Mouse (Mus musculus): Measurements from ENCODE around the gene Rnf208. TPM values are rescaled to one million over a fixed set of nuclear protein-coding genes. Genes with fewer than 3 reads are reported as not detected.
A peak's percentile ranks its signal among the peaks of the same experiment; 100 is the strongest.
"Not testable (repeated sequence)": the region's sequence is repeated elsewhere in the genome, so short reads cannot be mapped to it uniquely, and the experiment has no call there.

The Rnf208 gene
- polyA plus RNA-seq, 1 experiment from 2014 or later: 43.1 TPM

DNA sequence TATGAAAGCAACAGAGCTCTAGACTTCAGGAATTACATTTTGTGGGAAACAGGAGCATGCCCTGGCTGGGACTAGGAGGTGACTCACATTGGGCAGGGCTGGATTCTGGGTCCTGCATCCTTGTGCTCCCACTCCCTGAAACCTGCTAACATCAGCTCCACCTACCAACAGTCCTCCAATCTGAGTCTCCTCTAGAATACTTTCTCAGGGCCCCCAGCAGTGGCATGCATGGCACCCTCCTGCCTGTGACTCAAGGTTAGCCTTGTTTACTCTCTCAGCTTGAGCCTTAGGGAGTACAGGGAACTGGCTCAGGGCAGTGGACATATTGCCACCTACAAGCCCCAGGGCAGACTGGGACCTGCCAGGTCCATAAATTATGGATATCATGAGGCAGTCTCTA, 3.9 kb upstream of the Rnf208 start:
- peaks cover 26% of the 10 kb centered on the region for H3K4me1 ChIP-seq
- no peak overlapping the region for H3K4me3 ChIP-seq
- H3K9ac ChIP-seq: no peak overlapping the region
- no peak overlapping the region for H3K4me2 ChIP-seq
- H3K27me3 ChIP-seq: peaks cover 24% of the 10 kb centered on the region
- H3K9me3 ChIP-seq (replicated peaks): no peaks in the 10 kb centered on the region
- ATAC-seq: no peak
- no peaks in the 10 kb centered on the region for H3K36me3 ChIP-seq (ENCODE audit: poor library complexity, severe bottlenecking)
- H3K27ac ChIP-seq: no peak overlapping the region

DNA sequence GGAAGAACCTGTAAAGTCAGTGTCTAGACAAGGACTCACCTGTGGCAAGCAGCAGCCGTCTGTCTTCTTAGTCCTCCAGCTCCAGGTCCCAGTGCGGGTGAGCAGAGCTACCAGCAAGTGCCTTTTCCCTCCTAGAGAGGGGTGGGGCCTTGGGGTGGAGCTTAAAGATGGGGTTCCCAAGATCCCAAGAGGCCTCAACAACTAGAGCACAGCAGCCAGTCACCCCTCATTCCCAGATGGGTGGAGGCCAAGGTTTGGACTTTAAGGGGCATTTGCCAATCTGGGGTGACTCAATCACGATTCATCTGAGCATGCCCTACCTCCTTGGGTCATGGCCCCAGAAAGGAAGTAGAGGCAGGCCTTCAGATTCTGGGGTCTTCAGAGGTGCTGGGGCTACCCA, 2.3 kb upstream of the Rnf208 start:
- peaks cover 20% of the 10 kb centered on the region; the same call in 1 of the 2 replicates for H3K27me3 ChIP-seq
- ATAC-seq: no peak
- no peaks in the 10 kb centered on the region for H3K36me3 ChIP-seq (ENCODE audit: poor library complexity, severe bottlenecking)
- no peak overlapping the region for H3K4me3 ChIP-seq
- no peak overlapping the region for H3K9ac ChIP-seq
- WGBS: 90% methylated on average over 3 of the region's 3 CpGs
- no peaks in the 10 kb centered on the region for H3K9me3 ChIP-seq (replicated peaks)
- H3K4me1 ChIP-seq: peaks cover 26% of the 10 kb centered on the region
- no peak overlapping the region for H3K27ac ChIP-seq
- H3K4me2 ChIP-seq: no peak overlapping the region

DNA sequence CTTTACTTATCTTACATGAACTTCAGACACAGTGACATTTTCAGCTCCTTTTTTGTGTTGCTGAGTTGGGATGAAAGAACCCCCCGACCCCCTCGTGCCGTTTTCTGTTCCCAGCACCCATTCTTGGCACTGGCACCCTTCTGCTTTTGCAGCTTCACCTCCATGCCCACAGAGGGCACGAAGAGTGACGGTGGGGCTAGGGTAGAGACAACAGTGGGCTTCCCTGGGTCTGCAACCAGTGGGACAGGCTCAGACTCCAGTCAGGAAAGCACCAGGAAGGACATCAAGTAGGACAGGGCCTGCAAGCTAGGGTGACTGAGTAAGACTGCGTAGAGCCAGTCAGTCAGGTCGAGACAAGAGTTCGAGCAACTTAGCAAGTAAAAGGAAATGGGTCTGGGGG, 1.7 kb upstream of the Rnf208 start:
- 47% methylated on average over 8 of the region's 8 CpGs for WGBS
- Histone ChIP-seq H3K36me3 (ENCODE audit: poor library complexity, severe bottlenecking) (peaks cover 5% of the 10 kb centered on the region; the same call in 1 of the 2 replicates), H3K4me2 (peak overlapping the region; percentile 92), H3K27me3 (peaks cover 20% of the 10 kb centered on the region; the same call in 1 of the 2 replicates), H3K27ac (no peak overlapping the region), H3K4me3 (peak overlapping the region; percentile 66; the same call in 1 of the 2 replicates), H3K9me3 (replicated peaks) (no peaks in the 10 kb centered on the region), H3K4me1 (peaks cover 26% of the 10 kb centered on the region), H3K9ac (peak overlapping the region; percentile 45; the same call in 1 of the 2 replicates)
- ATAC-seq: no peak; the same call in 1 of the 2 replicates

DNA sequence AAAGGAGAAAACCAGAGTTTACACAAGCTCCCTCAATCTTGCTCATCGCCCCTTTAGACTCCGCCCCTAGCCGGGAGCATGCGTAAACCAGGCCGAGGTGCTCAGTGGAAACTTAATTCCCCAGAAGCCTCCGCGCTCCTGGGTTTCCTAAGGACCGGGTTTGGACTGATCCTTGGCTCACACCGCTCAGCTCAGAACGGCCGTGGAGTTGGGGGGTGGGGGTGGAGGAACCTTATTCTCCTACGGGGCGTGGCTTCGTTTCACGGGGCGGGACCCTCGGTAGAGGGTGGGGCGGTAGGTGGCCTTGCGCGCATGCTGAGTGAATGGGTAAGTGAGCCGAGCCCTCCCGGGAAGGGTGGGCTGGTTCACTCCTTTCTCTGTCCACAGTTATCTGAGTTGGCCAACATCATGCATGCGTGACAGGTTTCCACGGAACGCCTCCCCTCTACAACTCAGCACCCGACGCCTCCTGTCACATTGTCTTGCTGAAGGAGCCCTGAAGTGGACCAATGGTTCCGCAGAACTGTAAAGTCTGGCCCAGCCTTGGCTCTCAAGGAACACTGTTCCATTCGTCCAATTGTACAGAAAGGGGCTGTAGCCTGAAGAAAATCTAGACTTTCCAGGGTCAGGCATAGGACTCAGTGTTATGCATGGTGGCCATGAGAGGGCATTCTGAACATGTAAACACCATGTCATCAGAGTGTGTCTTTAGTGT, 1.2 kb upstream of the Rnf208 start:
- H3K4me1 ChIP-seq: peaks cover 26% of the 10 kb centered on the region
- H3K4me3 ChIP-seq: peak overlapping the region; percentile 66
- peaks cover 20% of the 10 kb centered on the region; the same call in 1 of the 2 replicates for H3K27me3 ChIP-seq
- H3K36me3 ChIP-seq (ENCODE audit: poor library complexity, severe bottlenecking): peaks cover 11% of the 10 kb centered on the region
- peak overlapping the region; percentile 45 for H3K9ac ChIP-seq
- peak; percentile 84 for ATAC-seq
- H3K4me2 ChIP-seq: peak overlapping the region; percentile 92
- no peaks in the 10 kb centered on the region for H3K9me3 ChIP-seq (replicated peaks)
- peak overlapping the region; percentile 27; the same call in 1 of the 2 replicates for H3K27ac ChIP-seq
- WGBS: 1% methylated on average over 29 of the region's 29 CpGs

DNA sequence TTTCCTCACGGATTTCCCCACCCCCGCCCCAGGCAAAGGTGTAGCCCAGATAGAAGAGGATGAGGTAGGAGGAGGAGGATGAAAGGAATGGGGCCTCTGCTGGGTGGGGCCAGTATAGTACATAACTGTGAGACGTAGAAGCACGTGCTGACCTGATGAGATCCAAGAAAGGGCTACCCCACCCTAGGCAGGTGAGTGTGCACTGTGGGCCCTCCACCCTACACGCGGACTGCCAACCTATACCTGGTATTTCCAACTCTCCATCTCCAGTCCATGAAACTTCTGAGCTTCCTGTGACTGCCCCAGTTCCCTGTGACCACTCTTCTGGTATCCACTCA, 648 bp upstream of the Rnf208 start:
- peaks cover 17% of the 10 kb centered on the region; the same call in 1 of the 2 replicates for H3K27me3 ChIP-seq
- peak; percentile 23; the same call in 1 of the 2 replicates for ATAC-seq
- peaks cover 16% of the 10 kb centered on the region for H3K36me3 ChIP-seq (ENCODE audit: poor library complexity, severe bottlenecking)
- H3K4me3 ChIP-seq: peak overlapping the region; percentile 66
- 20% methylated on average over 6 of the region's 6 CpGs for WGBS
- H3K9me3 ChIP-seq (replicated peaks): no peaks in the 10 kb centered on the region
- H3K4me2 ChIP-seq: peak overlapping the region; percentile 92
- H3K27ac ChIP-seq: 0 out of 2 replicates have a peak overlapping the region, but pooled peaks have one; percentile 27
- H3K9ac ChIP-seq: peak overlapping the region; percentile 89
- H3K4me1 ChIP-seq: peaks cover 26% of the 10 kb centered on the region

DNA sequence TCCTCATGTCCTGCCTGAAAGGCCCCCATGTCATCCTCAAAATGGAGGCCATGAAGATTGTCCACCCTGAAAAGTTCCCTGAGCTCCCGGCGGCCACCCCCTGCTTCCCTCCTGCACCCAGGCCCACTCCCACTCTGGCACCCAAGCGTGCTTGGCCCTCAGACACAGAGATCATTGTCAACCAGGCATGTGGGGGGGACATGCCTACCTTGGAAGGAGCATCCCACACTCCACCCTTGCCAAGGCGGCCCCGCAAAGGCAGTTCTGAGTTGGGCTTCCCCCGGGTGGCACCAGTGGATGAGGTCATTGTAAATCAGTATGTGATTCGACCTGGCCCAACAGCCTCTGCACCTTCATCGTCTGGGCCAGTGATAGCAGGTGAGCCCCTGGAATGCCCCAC, 1.3 kb downstream of the Rnf208 start:
- Histone ChIP-seq H3K9ac (peak overlapping the region; percentile 89; the same call in 1 of the 2 replicates), H3K4me1 (peaks cover 26% of the 10 kb centered on the region), H3K27ac (no peak overlapping the region), H3K9me3 (replicated peaks) (no peaks in the 10 kb centered on the region), H3K27me3 (peaks cover 10% of the 10 kb centered on the region; the same call in 1 of the 2 replicates), H3K4me2 (peak overlapping the region; percentile 92), H3K36me3 (ENCODE audit: poor library complexity, severe bottlenecking) (peaks cover 36% of the 10 kb centered on the region), H3K4me3 (peak overlapping the region; percentile 66)
- 86% methylated on average over 8 of the region's 8 CpGs for WGBS
- ATAC-seq: no peak

DNA sequence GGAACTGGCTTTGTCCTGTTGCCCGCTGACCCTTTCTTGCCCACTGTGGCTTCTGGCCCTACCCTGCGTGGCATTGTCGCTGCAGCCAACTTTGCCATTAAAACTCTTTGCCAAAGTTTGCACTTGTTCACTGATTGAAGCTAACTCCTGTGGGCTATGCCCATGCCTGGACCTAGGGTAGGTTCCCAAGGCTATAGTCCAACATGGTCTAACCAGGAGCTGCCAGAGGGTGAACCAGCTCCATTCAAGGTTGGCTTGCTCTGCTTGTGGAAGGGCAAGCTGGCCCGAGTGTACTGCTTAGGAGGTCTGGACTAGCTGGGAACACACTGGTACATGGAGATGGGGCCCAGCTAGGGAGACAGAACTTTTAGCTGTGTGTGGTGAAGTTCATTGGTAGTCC, 2.1 kb downstream of the Rnf208 start:
- H3K4me1 ChIP-seq: peaks cover 26% of the 10 kb centered on the region
- H3K27me3 ChIP-seq: peaks cover 6% of the 10 kb centered on the region; the same call in 1 of the 2 replicates
- H3K9me3 ChIP-seq (replicated peaks): no peaks in the 10 kb centered on the region
- H3K4me2 ChIP-seq: no peak overlapping the region
- no peak overlapping the region for H3K4me3 ChIP-seq
- no peak overlapping the region for H3K9ac ChIP-seq
- no peak overlapping the region for H3K27ac ChIP-seq
- whole genome bisulfite sequencing: 91% methylated on average over 4 of the region's 4 CpGs
- ATAC-seq: no peak
- H3K36me3 ChIP-seq (ENCODE audit: poor library complexity, severe bottlenecking): peaks cover 44% of the 10 kb centered on the region

DNA sequence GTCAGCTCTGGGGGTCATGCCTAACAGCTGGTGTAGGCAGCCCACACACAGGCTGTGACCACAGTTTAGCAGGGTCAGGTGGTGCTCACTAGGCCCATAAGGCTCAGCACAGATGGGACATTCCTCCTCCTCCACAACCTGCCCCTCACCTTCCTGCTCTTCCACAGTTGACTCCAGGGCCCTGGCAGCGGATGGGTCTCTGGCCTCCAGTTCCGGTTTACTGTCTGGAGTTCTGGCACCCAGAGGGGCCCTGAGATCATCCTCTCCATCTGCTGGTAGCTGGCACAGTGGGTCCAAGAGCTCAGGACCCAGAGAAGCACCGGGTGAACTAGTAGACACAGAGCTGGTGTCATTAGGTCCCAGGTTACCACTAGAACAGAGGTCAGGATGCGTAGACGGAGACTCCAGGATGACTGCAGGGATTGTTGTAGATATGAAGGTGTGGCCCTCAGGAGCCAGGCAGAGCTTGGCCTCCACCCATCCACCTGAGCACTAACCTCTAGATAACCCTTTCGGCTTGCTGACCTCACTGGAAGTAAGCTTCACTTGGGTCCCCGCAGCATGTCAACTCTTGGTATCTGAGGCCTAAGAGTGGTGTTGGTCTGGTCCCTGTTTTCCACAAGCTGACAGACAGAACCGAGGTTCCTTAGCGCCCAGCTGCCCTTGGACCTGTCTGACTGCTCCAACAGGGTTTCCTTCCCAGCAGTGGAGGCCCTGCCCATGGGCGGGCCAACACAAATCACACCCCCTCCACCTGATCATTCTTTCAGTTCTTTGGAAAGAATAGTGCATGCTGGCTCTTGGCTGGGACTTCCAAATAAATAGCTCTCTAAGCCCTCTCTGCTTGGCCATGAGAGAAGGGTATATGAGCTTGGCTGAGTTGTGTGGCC, 4.4 kb downstream of the Rnf208 start, which contains the start of gene AL732309.1:
Gene AL732309.1 (minus strand): TSS at position 681 of the 890 bp plus-strand sequence.
- H3K4me3 ChIP-seq: no peak within 1 kb of the TSS
- H3K27ac ChIP-seq: no peak within 1 kb of the TSS
- H3K4me1 ChIP-seq: peaks cover 14% of the 10 kb centered on the region
- peaks cover 66% of the 10 kb centered on the region for H3K36me3 ChIP-seq (ENCODE audit: poor library complexity, severe bottlenecking)
- peaks cover 3% of the 10 kb centered on the region; the same call in 1 of the 2 replicates for H3K27me3 ChIP-seq
- WGBS: 93% methylated on average over 10 of the region's 10 CpGs
- no peak for ATAC-seq
- H3K4me2 ChIP-seq: no peak within 1 kb of the TSS
- H3K9me3 ChIP-seq (replicated peaks): no peaks in the 10 kb centered on the region
- H3K9ac ChIP-seq: no peak within 1 kb of the TSS

DNA sequence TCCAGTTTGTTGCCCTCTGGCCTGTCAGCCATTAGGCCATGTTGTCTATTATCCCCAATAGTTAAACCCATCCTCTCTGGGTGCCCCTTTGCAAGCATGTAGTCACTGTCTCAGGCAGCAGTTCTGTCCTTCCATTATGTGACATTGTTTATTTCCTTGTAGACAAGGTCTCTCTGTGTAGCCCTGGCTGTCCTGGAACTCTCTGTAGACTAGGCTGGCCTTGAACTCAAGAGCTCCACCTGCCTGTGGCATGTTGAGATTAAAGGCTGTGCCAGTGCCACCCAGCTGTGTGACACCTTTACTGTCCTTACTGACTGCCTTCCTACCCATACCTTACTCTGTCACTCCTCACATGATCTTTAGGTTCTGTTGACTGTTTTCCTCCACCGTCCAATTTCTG, 10.3 kb downstream of the Rnf208 start:
- H3K9me3 ChIP-seq (replicated peaks): no peaks in the 10 kb centered on the region
- H3K9ac ChIP-seq: no peak overlapping the region
- H3K27ac ChIP-seq: no peak overlapping the region
- no peak overlapping the region for H3K4me2 ChIP-seq
- ATAC-seq: no peak
- 88% methylated on average over 1 of the region's 1 CpGs for WGBS
- H3K4me3 ChIP-seq: no peak overlapping the region
- H3K36me3 ChIP-seq (ENCODE audit: poor library complexity, severe bottlenecking): peaks cover 54% of the 10 kb centered on the region
- H3K27me3 ChIP-seq: no peaks in the 10 kb centered on the region
- peaks cover 22% of the 10 kb centered on the region for H3K4me1 ChIP-seq

DNA sequence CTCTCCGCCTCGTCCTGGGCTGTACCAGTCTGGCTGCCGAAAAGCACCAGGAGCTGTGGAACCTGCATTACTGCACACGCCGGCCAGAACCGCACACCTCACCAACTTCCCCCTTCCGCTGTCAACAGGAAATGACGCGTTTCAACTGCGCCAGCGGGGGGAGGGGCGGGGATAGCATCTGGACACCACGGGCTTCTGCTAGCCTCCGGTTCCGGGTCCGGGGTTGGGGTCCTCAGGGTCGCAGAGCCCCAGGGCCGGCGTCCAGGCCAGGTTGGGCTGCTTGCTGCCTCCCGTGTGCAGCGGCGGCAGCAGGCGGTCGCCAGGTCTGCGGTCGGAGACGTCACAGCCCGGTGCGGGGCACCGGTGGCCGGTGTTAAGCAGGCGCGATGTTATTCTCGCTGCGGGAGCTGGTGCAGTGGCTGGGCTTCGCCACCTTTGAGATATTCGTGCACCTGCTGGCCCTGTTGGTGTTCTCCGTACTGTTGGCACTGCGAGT, 13.3 kb downstream of the Rnf208 start, which contains the start of gene Tmem203:
Gene Tmem203 (plus strand): TSS at position 156 of the 496 bp plus-strand sequence.
- H3K27me3 ChIP-seq: no peaks in the 10 kb centered on the region
- peaks cover 26% of the 10 kb centered on the region for H3K4me1 ChIP-seq
- peak within 1 kb of the TSS; percentile 80 for H3K27ac ChIP-seq
- H3K9me3 ChIP-seq (replicated peaks): no peaks in the 10 kb centered on the region
- peak; percentile 92 for ATAC-seq
- peak within 1 kb of the TSS; percentile 98 for H3K4me3 ChIP-seq
- peak within 1 kb of the TSS; percentile 83 for H3K4me2 ChIP-seq
- WGBS: under 1% methylated on average over 39 of the region's 39 CpGs
- peaks cover 24% of the 10 kb centered on the region for H3K36me3 ChIP-seq (ENCODE audit: poor library complexity, severe bottlenecking)
- H3K9ac ChIP-seq: peak within 1 kb of the TSS; percentile 91

DNA sequence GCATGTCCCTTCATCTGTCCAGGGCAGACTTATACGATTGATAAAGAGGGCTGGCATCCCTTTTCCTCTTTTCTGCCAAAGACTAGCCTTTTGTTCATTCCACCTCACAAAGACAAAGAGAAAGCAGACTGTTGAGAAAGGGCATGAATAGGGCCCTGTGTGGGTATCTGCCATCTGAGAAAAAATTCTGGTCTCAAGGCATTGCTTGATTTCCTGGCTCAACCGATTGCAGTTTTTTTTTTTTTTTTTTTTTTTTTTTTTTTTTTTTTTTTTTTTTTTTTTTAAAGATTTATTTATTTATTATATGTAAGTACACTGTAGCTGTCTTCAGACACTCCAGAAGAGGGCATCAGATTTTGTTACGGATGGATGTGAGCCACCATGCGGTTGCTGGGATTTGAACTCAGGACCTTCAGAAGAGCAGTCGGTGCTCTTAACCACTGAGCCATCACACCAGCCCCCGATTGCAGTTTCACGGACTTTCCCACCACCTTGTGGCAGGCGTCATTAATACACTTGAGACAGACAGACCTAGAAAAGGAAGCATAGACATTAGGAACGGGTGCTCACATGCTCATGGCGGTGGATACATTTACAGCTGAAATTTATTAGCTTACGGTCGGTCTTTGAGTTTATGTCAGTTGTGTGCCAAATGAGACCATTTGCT, 14.5 kb downstream of the Rnf208 start:
- peaks cover 12% of the 10 kb centered on the region for H3K36me3 ChIP-seq (ENCODE audit: poor library complexity, severe bottlenecking)
- not testable (repeated sequence) for H3K27me3 ChIP-seq; ATAC-seq; H3K27ac ChIP-seq; H3K9me3 ChIP-seq (replicated peaks)
- peak overlapping the region; percentile 83 for H3K4me2 ChIP-seq
- H3K4me3 ChIP-seq: peak overlapping the region; percentile 98
- peaks cover 27% of the 10 kb centered on the region for H3K4me1 ChIP-seq
- 63% methylated on average over 12 of the region's 12 CpGs for WGBS
- H3K9ac ChIP-seq: peak overlapping the region; percentile 91
